Mouse (Mus musculus) kidney, postnatal 4 days (tissue): ENCODE measurements around the gene Cd55b.
"Not testable (repeated sequence)": the region's sequence is repeated elsewhere in the genome, so short reads cannot be mapped to it uniquely, and the experiment has no call there.

ENCODE experiments used
- DNase-seq, 2 experiments: peaks; one replicate each; pipeline ENCODE4 v3.0.0; 2021; ENCODE audit warnings: mixed read lengths in 2 of 2

Gene Cd55b

GRCm38 (mm10) chr1:130422664-130423111 lies at the start of gene Cd55b:
TSS of gene Cd55b (minus strand) at chr1:130423009.
- peak; percentile 44 to 57 for DNase-seq

- DNase-seq: no peak
These were observed 47.3 kb upstream of the Cd55b start for GRCm38 (mm10) chr1:130470074-130470473.

DNA sequence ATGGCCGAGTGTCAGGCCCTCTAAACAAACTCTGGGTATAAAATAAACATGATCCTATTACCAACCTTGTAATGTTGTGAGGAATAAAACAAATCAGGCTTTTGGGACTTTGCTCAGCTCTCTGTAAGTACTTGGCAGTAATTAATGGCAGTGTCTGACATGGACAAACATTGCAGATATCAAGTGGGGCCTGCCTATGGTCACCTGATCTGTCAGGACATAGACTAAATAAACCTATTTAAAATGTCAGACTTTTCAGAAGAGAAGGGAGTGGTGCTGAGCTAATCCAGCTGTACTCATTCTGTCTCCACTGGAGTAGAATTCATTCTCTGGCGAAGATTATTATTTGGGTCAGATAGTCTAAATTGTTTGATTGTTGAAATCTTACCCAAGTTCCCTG lies 44.6 kb upstream of the Cd55b start:
- DNase-seq: no peak

GRCm38 (mm10) chr1:130464173-130464572 lies 41.4 kb upstream of the Cd55b start:
- DNase-seq: no peak

GRCm38 (mm10) chr1:130462867-130463266 lies 40.1 kb upstream of the Cd55b start:
- no peak for DNase-seq

DNA sequence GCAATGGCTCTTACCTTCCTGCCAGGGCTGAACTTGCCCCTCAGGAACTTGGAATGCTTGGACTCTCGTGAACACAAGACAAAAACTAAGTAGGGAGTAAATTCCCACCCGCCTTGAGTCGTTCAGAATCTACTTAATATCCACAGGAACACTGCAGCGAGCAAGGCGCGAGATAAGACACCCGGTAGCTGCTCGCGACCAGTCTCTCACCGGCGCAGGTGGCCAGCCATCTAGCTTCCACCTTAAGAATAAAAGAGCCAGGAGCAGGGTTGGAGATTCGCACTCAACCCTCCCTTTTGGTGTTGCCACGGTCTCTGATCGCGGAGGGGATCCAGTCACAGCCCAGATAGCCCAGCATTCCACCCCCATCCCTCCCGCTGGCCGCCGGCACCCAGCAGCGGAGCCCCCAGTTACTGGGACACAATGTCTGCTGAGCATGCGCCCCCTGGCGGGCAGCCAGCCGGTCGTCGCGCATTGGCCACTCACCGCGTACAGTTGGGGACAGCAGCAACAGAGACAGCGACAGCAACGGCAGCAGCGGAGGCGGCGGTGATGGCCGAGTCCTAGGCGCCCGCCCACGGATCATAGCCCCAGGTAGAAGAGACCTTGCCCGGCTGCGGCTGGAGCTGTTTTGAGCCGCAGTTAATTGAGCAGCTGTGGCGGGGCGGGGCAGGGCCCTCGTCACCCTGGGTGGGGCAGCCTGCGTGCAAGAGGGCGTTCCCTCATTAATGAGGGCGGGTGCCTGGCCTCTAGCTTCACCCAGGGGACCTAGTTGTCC lies 39.5 kb upstream of the Cd55b start, which contains the start of gene Cd55:
Cd55 (minus strand) TSS at position 661 of the 778 bp plus-strand sequence.
- peak; percentile 92 to 95 for DNase-seq

DNA sequence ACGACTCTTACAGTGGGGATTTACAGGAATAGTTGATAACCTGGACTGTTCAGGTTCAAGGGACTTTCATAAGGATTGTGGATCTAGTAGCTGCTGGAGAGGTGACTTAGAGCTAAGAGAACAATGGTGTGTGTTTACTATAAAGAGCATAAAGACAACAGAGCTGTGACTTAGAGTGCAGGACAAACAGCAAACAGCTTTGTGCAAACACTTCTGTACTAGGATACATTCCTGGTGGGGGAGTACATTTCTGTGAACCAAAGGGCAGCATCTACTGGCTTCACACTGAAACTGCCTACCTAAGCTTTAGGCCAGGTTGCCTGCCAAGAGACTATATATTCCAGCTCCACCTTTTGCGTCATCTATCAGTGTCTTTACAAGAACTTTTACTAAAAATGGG lies 32.3 kb upstream of the Cd55b start:
- no peak for DNase-seq

DNA sequence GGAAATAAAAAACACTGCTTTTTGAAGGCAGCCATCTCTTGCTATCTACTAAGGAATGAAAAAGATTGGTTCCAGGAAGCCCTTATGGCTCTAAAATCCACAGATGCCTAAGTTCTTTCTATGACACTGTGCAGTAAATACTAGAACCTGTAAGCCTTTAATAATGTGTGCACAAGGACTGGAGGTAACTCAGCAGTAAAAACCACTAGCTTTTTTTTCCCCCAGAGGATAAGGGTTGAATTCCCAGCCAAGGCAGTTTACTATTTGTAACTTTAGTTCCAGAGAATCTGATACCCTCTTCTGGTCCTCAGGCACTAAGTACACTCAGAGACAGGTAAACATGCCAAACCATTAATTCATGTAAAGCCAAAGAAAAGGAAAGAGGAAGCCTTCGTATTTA lies 20.1 kb upstream of the Cd55b start:
- DNase-seq: not testable (repeated sequence)

GRCm38 (mm10) chr1:130430920-130431319 lies 8.1 kb upstream of the Cd55b start:
- no peak for DNase-seq

- DNase-seq: not testable (repeated sequence)
These were observed 5.9 kb upstream of the Cd55b start for GRCm38 (mm10) chr1:130428667-130429066.

DNA sequence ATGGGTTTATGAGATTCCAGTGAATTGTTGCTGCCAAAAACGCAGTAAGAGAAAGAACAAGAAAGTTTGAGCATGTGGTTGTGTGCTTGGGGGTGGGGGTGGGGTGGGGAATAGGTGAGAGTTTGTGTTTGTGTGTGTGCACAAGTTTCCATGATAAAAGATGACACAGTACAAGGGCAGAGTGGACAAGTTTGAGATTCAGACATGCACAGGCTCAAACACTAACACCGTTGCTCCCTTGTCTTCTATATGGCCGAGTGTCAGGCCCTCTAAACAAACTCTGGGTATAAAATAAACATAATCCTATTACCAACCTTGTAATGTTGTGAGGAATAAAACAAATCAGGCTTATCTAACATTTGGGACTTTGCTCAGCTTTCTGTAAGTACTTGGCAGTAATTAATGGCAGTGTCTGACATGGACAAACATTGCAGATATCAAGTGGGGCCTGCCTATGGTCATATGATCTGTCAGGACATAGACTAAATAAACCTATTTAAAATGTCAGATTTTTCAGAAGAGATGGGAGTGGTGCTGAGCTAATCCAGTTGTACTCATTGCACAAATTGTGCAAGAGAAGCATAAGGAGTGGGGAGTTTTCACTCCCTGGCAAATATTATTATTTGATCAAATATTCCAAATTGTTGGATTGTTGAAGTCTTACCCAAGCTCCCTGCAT lies 4.5 kb upstream of the Cd55b start:
- not testable (repeated sequence) for DNase-seq

DNA sequence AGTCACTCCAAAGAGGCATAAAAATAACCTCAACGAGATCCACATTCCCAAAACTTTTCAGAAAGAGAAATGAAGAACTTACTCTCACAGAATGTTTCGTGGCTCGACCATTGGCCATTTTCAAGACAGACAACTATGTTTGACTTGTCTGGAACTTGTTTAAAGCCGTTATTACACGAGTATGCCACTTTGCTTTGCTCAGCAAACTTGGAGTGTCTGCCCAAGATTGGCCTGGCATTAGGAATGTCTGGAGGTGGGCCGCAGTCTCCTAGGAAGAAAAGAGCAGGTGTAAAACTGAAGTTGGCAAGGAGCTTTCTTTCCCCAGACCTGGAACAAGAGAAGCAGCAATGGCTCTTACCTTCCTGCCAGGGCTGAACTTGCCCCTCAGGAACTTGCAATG lies 776 bp downstream of the Cd55b start:
- DNase-seq: not testable (repeated sequence)

DNA sequence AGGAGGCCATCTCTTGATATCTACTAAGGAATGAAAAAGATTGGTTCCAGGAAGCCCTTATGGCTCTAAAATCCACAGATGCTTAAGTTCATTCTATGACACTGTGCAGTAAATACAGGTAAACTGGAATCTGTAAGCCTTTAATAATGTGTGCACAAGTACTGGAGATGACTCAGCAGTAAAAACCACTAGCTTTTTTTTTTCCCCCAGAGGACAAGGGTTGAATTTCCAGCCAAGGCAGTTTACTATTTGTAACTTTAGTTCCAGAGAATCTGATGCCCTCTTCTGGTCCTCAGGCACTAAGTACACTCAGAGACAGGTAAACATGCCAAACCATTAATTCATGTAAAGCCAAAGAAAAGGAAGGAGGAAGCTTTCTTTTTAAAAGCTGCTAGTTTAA lies 25.7 kb downstream of the Cd55b start:
- DNase-seq: not testable (repeated sequence)

DNA sequence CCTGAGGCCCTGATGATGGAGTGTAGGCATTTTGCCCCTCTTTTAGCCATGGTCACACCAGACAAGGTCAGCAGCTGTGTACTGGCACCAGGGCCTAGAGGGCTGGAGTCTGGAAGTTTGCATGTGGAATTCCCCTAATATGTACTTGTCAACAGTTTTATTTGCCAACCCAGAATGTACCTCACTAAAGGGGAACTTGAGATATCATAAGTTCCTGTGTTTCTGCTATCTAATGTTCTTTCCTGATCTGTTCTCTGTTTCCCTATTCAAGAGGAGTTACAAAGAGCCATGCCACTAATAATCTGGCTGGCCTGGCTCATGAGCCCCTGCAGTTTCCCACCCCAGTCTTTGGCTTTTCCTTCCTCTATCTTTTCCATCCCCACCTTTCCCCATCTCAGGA lies 35.5 kb downstream of the Cd55b start:
- not testable (repeated sequence) for DNase-seq

DNA sequence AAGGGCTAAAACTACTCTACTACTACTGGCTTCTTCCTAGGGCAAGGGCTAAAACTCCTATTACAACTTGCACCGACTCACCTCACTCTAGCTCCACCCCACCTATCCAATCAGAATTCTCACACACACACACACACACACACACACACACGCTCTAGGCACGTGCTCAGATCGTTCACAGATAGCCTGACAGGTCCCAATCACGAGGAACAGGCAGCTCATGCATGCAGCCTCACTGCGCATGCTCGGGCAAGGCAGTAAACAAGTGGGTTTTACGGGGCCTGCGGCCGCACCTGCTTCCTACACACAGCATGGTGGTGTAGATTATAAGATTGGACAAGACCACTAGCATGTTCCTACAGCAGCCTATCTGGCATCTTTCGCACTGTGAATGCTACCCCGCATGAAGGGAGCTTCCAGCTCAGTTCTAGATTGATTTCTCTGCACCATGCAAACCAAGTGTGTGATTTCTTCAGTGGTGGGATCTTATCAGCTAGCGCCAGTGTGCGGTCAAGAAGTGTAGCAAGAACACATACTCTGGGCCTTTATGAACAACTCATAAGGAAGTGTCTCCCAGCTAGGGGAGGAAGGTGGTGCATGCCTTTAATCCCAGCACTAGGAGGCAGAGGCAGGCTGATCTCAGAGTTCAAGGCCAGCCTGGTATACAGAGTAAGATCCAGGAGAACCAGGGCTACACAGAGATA lies 44.9 kb downstream of the Cd55b start:
- DNase-seq: no peak

DNA sequence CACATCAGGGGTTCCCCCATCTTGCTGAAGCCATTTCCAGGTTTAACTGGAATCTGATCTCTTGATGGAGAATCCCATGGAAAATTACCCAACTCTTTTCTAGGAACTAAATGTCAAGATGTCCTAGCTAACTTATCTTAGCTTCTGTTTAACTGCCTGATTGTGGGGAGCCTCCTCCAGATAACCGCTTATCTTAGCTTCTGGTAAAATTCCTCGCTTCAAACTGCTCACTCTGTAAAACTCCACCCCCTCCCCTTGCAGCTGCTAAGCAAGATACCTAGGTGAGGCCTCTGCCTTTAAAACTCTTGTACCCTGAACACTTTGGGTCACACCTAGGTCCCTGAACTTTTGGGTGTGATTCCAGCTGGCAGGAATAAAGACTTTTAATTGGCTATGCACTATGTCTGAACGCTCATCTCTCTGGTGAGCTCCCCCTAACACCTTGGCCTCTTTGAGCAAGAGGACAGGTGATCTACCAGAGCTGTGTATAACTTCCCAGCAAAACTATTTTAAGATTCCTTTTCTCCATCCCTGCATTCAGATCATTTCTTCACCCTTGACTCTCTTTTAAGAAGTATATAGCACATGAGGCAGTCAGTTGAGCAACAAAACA lies 48.5 kb downstream of the Cd55b start:
- DNase-seq: no peak

GRCm38 (mm10) chr1:130373398-130374083 lies 49.3 kb downstream of the Cd55b start:
- no peak for DNase-seq

DNA sequence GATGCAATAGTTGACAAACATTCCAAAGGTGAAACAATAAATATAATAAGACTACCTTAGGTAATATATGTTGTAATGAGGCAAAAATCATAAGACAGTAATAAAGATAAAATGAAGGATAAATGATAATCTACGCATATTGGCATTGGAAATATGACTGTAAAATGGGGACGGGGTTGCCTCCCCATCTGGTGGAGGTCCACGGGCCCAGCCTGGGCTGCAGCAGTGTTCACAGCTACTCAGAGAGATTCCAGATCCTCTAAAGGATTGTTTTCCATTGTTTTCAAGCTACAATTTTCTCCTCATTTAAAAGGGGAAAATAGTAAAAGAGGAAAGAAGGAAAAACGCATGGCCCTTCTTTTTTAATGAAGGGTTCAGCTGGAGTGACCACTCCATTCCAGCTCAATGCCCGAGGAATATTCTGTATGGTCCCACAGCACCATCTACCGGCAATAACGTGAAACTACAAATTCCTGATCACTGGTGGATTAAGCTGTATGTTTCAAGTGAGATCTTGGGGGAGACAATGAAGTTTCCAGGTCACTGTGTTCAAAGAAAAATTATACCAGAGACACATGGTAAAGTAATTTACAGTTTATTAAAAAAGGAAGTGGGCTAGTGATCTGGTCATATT lies 50.8 kb downstream of the Cd55b start:
- DNase-seq: peak; percentile 36 to 48

DNA sequence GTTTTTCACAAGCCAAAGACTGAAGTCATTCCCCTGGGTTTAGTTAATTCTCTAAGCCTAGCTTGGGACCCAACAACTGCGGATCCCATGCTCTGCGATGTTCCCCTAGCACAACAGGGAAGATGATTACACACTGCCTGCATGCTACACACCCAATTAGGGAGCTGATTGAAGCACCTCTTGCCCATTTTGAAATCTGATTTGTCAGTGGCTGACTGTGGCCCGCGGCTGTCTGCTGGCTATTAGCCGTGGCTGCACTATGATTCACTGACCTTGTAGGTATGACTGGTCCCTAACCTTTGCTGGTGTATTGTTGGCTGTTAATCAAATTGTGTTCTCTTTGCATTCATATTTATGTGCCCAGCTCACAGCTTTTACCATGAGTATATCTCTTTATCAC lies 51.5 kb downstream of the Cd55b start:
- no peak for DNase-seq

GRCm38 (mm10) chr1:130350077-130350635 lies 72.7 kb downstream of the Cd55b start:
- peak; percentile 11 to 24 for DNase-seq

GRCm38 (mm10) chr1:130342429-130342828 lies 80.4 kb downstream of the Cd55b start:
- no peak for DNase-seq
